Mouse (Mus musculus): ENCODE data around the gene D930048N14Rik.

DNA sequence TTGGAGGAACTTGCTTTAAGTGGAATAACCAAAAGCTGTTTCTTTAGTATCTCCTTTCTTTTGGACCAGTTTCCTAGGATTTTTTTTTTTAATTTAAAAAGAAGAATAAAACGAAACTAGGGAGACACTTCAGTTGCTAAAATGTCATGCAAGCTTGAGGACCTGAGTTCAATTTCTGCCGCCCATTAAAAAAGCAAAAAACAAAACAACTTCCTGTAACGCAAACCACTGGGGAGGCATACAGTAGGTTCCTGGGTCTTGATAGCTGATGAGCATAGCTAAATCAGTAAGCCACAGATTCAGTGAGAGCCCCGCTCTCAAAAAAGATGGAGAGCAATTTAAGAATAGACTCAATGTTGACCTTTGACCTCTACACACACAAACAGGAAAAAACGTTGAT, 12.3 kb upstream of the D930048N14Rik start:
- TF ChIP-seq EP300 (IDR thresholded peaks at IDR 0.05; ENCODE audit: low read depth) (no peak), CTCF (IDR thresholded peaks at IDR 0.05; ENCODE audit: low read depth) (no peak)

Measured in heart, postnatal 0 days (tissue).